Mouse (Mus musculus) gastrocnemius, adult 18-20 months (tissue): ENCODE results near the gene Hoxa5. TPM values are rescaled to one million over a fixed set of nuclear protein-coding genes. Genes with fewer than 3 reads are reported as not detected.
A peak's percentile ranks its signal among the peaks of the same experiment; 100 is the strongest.

ENCODE experiments used
- DNase-seq: peaks from one replicate; pipeline ENCODE4 v3.0.0; 2021; ENCODE audit warnings: low spot score
- total RNA-seq, 2 experiments: library from RNA; stranded (reverse); gene quantifications; 2 replicates each; pipeline ENCODE4 v1.2.3; 2021

Hoxa5 gene
- total RNA-seq, 2 experiments from 2014 or later = 2.0 to 2.1 TPM

GRCm38 (mm10) chr6:52240389-52241000, 36.1 kb upstream of the Hoxa5 start, which contains the start of gene Hoxa10:
Gene Hoxa10, minus strand, starts transcription at chr6:52240854.
- peak; percentile 91 for DNase-seq

DNA sequence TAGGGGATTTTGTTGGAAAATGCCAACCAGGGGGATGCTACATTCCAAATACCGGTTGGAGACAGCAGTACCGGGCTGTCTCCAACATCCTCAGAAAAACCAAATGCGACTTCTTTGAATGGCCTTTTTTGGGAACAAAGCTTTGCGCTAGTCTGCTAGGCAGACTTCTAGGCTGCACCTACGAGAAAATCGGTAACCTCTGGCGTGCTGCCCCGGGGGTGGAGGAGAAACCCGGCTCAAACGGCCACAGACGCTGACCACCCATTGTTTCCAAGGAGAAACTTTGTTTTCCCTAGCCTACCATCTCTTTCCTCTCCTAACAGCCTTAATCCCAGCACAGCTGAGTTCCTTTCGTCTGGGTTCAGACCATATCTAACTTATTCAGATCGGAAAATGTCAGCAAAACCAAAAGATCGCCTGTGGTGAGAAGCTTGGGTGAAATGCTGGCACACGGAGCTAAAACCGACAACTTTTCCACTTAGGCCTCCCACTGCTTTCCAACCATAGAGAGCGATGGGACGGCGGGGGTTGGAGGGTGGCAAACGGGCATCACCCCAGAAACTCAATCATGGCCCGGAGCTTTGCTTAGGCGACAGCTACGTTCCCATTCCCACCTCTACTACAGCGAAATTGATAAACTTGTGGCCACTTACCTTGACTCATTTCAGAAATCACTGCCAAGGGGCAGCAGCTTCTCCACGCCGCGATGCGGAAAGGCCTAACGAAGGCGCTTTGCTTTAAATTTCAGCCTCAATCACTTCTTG, 35.4 kb upstream of the Hoxa5 start:
- DNase-seq = no peak

DNA sequence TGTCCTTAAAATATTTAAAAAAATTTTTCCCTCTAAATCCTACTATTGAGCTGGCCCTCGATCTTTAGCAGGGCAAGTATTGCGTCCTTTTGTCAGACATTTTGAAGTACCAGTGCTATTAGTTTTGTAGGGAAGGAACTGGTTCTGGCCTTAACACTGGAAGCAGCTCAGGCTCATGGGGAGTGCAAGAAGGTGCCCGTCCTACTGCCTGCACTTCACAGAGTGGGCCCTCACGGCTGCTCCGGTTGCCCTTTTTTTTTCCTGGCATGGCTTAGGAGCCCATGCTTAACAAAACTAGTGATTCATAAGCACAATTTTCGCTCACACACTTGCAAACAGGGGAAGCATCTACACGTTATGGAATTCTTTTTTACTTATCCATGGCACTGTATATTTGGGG, 34.6 kb upstream of the Hoxa5 start:
- no peak for DNase-seq

GRCm38 (mm10) chr6:52238155-52238545, 33.8 kb upstream of the Hoxa5 start:
- DNase-seq = no peak

- no peak for DNase-seq
Observed at GRCm38 (mm10) chr6:52237346-52238154, 33.2 kb upstream of the Hoxa5 start.

DNA sequence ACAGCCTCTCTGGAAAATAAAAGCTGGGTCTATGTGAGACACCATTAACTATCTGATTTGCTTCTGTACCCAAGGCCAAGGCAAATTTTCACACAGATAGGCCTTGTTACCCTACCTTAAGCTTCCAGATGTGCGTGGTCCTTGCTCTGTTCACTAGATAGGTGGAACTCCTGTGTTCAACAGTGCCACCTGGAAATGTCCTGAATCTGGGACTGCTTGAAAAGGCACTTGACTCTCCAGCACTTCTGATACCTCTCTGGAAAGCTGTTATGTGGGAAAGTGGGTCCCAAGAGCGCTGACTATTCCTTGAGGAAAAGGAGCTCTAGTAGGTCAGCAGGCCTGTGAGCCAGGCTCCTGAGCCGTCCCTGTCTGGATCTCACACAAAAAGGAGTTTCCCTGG, 32.4 kb upstream of the Hoxa5 start:
- DNase-seq = no peak

GRCm38 (mm10) chr6:52235866-52236265, 31.5 kb upstream of the Hoxa5 start:
- no peak for DNase-seq

GRCm38 (mm10) chr6:52235267-52235666, 30.9 kb upstream of the Hoxa5 start:
- DNase-seq = no peak

- DNase-seq = no peak
Observed at GRCm38 (mm10) chr6:52234428-52235140, 30.2 kb upstream of the Hoxa5 start.

- peak; percentile 80 for DNase-seq
Observed at GRCm38 (mm10) chr6:52233546-52234427, 29.4 kb upstream of the Hoxa5 start.

DNA sequence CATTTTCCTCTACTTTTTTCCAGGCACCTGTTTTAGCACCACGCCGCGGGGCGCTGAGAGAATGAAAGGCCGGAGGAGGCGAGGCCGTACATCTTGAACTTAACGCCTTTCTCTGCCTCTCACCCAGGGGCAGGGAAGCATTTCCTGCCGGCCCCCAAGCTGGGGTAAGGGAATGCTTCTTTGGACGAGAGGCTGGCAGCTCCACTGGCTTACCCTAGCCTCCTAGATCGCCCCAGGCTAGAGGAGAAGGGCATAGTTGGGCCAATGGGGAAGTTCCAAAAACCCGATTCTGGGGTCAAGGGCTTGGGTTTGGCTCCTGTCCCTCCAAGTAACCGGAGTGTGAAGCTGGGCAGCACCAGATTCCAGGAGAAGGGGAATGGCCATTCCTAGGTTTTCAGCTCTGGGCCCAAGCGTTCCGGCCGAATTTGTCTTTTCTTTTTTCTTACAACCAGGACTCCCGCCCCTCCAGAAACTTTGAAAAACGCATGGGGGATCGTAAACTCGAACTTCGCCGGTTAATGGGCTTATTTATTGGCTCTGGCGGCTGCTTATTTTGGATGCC, 28.7 kb upstream of the Hoxa5 start:
- no peak for DNase-seq

DNA sequence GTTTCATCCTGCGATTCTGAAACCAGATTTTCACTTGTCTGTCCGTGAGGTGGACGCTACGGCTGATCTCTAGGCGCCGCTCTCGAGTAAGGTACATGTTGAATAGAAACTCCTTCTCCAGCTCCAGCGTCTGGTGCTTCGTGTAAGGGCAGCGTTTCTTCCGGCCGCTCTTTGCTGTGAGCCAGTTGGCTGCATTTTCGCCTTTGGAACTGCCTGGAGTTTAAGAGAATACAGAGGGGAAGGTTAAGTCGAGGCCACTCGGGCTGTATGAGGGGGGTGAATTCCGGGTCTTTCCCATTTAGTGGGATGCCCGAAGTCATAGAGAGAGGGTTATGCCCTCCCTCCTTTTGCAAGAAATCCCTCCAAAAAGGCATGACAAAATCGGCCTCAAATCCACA, 28.2 kb upstream of the Hoxa5 start:
- DNase-seq = no peak

GRCm38 (mm10) chr6:52231885-52232567, 27.6 kb upstream of the Hoxa5 start:
- DNase-seq = no peak

DNA sequence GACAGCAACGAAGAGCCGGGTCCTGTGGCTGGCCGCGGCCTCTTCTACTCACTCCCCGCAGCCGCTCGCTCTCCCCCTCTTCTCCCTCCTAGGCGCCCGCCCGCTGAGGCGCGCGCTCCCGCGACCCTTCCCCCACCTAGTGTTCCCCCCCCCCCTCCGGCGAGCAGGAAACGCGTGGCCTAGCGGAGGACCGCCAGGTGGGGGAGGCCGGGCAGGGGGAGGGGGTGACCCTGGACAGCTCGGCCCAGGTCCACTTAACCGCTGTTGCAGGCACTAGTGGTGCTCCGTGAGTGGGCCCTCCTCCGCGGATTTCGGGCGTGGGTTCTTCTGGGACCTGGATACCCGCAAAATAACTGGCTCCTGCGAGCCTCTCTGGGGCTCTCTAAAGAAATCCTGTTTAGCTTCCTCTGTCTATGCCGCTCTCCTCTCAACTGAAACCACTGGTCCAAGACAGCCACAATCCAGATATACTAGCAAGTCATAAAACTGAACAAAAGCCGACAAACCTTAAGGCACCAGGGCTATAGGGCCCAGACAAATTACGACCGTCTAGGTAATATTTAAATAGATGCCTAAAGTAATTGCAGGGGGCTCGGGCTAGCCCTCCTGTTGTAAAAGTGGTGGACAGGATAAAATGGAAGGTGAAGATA, 26.3 kb upstream of the Hoxa5 start, which contains the start of gene Hoxa9:
Hoxa9 (minus strand) TSS at position 574 of the 650 bp plus-strand sequence.
- no peak for DNase-seq

DNA sequence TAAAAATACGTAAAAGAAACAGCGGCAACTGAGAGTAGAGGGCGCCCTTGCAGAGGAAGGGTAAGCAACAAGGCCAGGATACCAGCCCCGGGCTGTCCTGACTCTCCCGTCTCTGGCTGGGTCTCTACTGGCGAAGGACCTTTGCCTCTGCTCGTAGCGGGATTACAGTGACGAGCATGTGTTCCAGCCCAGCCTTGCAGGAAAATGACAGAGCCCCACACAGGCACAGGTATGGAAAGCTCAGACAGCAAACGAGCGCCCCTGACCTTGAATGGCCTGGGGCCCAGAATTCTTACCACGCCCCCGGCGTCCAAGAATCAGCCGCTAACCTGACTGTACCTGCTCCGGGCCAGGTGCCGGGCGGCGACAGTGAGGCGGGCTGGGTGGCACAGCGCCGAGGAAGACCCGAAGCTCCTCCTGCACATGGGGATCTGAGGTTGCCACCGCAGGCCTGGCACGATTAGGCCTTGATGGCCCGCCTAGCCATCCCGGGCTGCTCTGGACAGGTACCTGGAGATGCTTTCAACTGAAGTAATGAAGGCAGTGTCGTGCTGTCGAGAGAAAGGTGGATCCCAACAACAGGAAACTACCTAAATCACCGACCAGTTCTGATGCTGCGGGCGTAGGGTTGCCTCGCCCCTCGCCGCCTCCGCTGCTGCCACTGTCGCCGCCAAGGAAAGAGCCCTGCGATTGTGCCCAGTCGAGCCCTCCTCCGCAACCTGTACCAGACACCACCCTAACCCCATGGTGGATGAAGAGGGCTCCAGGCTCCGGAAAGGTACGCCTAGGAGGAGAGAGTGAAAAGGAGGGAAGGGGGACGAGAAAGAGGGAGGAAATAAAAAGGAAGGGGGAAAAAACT, 25.4 kb upstream of the Hoxa5 start:
- no peak for DNase-seq

- DNase-seq = no peak
Observed at GRCm38 (mm10) chr6:52228475-52229465, 24.4 kb upstream of the Hoxa5 start.
